Mouse (Mus musculus) neural tube, embryonic 12.5 days (tissue): ENCODE data around the gene Lars2. TPM values are rescaled to one million over a fixed set of nuclear protein-coding genes. Genes with fewer than 3 reads are reported as not detected.
"Not testable (repeated sequence)": the region's sequence is repeated elsewhere in the genome, so short reads cannot be mapped to it uniquely, and the experiment has no call there.

ENCODE experiments used
- ATAC-seq: fragments of 200-750 bp; cut with Nextera tagmentation; 2 replicates; pipeline ENCODE4 v1.8.0; 2017; ENCODE audit warnings: low read depth, mild to moderate bottlenecking, moderate TSS enrichment, moderate library complexity; ENCODE audit not compliant: low FRiP score
- H3K27ac ChIP-seq: fragments of 300-500 bp; sonication (generic); 2 replicates; pipeline ENCODE4 v1.5.1; 2016
- H3K27me3 ChIP-seq: fragments of 300-500 bp; sonication (generic); replicated peaks from 2 replicates; pipeline ENCODE4 v1.6.1; 2016; ENCODE audit warnings: mild to moderate bottlenecking
- H3K36me3 ChIP-seq: fragments of 300-500 bp; sonication (generic); 2 replicates; pipeline ENCODE4 v1.6.1; 2016; ENCODE audit warnings: mild to moderate bottlenecking
- H3K4me1 ChIP-seq: fragments of 300-500 bp; sonication (generic); 2 replicates; pipeline ENCODE4 v1.6.1; 2016
- H3K4me2 ChIP-seq: fragments of 300-500 bp; sonication (generic); replicated peaks from 2 replicates; pipeline ENCODE4 v1.6.1; 2016; ENCODE audit warnings: mild to moderate bottlenecking
- H3K4me3 ChIP-seq: fragments of 300-500 bp; sonication (generic); 2 replicates; pipeline ENCODE4 v1.5.1; 2016
- H3K9ac ChIP-seq: fragments of 300-500 bp; sonication (generic); 2 replicates; pipeline ENCODE4 v1.6.1; 2016; ENCODE audit warnings: mild to moderate bottlenecking
- H3K9me3 ChIP-seq: fragments of 300-500 bp; sonication (generic); 2 replicates; pipeline ENCODE4 v1.6.1; 2016; ENCODE audit warnings: mild to moderate bottlenecking
- WGBS: fragments of 180-500 bp; shearing (Covaris S2); methylation state at CpG from one replicate; pipeline ENCODE4 v1.1.7; 2016; 5-methylcytosine and 5-hydroxymethylcytosine counted together
- polyA plus RNA-seq: library from polyadenylated mRNA; unstranded; fragments of >200 nt; fragmentation: Nextera tagmentation; extraction: Ambion mirVana; gene quantifications from 2 replicates; pipeline ENCODE4 v1.2.1, GENCODE M21; 2016

The Lars2 gene
- polyA plus RNA-seq, 1 experiment from 2014 or later = 972 TPM

GRCm38 (mm10) chr9:123365353-123365752, 1.4 kb upstream of the Lars2 start:
- H3K9me3 ChIP-seq = no peaks in the 10 kb centered on the region
- no peak overlapping the region for H3K27ac ChIP-seq
- H3K4me2 ChIP-seq = no peak overlapping the region
- no peak for ATAC-seq
- 69% methylated on average over 1 of the region's 1 CpGs for WGBS
- no peaks in the 10 kb centered on the region for H3K36me3 ChIP-seq
- no peaks in the 10 kb centered on the region for H3K27me3 ChIP-seq
- H3K9ac ChIP-seq = no peak overlapping the region
- peaks cover 9% of the 10 kb centered on the region for H3K4me1 ChIP-seq
- H3K4me3 ChIP-seq = no peak overlapping the region

- no peaks in the 10 kb centered on the region for H3K27me3 ChIP-seq
- H3K9ac ChIP-seq = peak overlapping the region; percentile 30; the same call in 1 of the 2 replicates
- H3K4me3 ChIP-seq = peak overlapping the region; percentile 82
- ATAC-seq = peak; percentile 78
- 18% methylated on average over 9 of the region's 9 CpGs for WGBS
- H3K9me3 ChIP-seq = no peaks in the 10 kb centered on the region
- peak overlapping the region; percentile 82 for H3K4me2 ChIP-seq
- peak overlapping the region; percentile 2; the same call in 1 of the 2 replicates for H3K27ac ChIP-seq
- no peaks in the 10 kb centered on the region for H3K36me3 ChIP-seq
- peaks cover 9% of the 10 kb centered on the region for H3K4me1 ChIP-seq
Observed at GRCm38 (mm10) chr9:123365942-123366707, 602 bp upstream of the Lars2 start.

DNA sequence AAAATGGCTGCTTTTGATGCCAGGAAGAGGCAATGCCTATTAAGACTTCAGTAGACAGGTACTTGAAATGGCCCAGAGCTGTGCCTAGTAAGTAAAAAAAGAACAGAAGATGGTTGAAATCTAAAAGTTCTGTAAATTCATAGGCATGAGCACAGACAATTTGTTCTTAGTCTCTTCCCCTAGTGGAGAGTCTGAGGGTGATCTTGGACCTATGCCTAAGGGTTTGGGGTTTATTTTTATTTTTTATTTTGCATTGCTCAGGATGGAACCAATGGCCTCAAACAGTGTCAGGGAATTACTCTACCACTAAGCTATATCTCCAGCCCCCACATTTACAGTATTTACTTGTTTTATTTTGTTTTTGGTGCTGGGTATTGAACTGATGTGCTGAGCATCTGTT, 909 bp downstream of the Lars2 start:
- Histone ChIP-seq H3K9me3 (no peaks in the 10 kb centered on the region), H3K27me3 (no peaks in the 10 kb centered on the region), H3K27ac (no peak overlapping the region), H3K4me1 (peaks cover 9% of the 10 kb centered on the region), H3K4me3 (peak overlapping the region; percentile 82), H3K4me2 (peak overlapping the region; percentile 82), H3K36me3 (peaks cover 8% of the 10 kb centered on the region; the same call in 1 of the 2 replicates), H3K9ac (no peak overlapping the region)
- no peak for ATAC-seq

- H3K4me1 ChIP-seq = peaks cover 23% of the 10 kb centered on the region
- no peak overlapping the region for H3K4me3 ChIP-seq
- WGBS = 80% methylated on average over 5 of the region's 5 CpGs
- no peaks in the 10 kb centered on the region for H3K27me3 ChIP-seq
- H3K9ac ChIP-seq = no peak overlapping the region
- H3K27ac ChIP-seq = no peak overlapping the region
- H3K36me3 ChIP-seq = peaks cover 14% of the 10 kb centered on the region
- H3K4me2 ChIP-seq = no peak overlapping the region
- no peaks in the 10 kb centered on the region for H3K9me3 ChIP-seq
- no peak for ATAC-seq
Observed at GRCm38 (mm10) chr9:123382399-123382798, 15.7 kb downstream of the Lars2 start.

DNA sequence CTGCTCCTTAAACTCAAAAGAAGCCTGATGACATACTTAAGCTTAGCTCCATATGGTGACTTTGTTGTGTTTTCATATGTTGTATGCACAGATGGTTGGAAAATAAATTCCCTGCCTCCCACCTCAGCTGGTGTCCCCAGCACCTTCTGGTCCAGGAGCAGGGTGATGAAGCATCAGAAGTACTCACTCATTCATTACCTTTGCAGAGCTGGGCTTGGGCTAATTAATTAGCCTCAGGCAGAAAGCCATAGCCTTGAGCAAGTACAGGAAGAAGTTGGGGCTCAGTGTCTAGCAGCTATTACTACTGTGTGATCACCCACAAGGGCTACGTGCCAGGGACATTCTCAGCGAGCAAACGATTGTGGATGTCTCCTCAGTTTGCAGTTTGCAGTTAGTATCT, 18.0 kb downstream of the Lars2 start:
- no peak for ATAC-seq
- no peaks in the 10 kb centered on the region for H3K9me3 ChIP-seq
- H3K4me1 ChIP-seq = peaks cover 23% of the 10 kb centered on the region
- no peak overlapping the region for H3K27ac ChIP-seq
- H3K9ac ChIP-seq = no peak overlapping the region
- no peaks in the 10 kb centered on the region; the same call in 1 of the 2 replicates for H3K36me3 ChIP-seq
- WGBS = 90% methylated on average over 3 of the region's 3 CpGs
- H3K4me2 ChIP-seq = no peak overlapping the region
- no peaks in the 10 kb centered on the region for H3K27me3 ChIP-seq
- no peak overlapping the region for H3K4me3 ChIP-seq

DNA sequence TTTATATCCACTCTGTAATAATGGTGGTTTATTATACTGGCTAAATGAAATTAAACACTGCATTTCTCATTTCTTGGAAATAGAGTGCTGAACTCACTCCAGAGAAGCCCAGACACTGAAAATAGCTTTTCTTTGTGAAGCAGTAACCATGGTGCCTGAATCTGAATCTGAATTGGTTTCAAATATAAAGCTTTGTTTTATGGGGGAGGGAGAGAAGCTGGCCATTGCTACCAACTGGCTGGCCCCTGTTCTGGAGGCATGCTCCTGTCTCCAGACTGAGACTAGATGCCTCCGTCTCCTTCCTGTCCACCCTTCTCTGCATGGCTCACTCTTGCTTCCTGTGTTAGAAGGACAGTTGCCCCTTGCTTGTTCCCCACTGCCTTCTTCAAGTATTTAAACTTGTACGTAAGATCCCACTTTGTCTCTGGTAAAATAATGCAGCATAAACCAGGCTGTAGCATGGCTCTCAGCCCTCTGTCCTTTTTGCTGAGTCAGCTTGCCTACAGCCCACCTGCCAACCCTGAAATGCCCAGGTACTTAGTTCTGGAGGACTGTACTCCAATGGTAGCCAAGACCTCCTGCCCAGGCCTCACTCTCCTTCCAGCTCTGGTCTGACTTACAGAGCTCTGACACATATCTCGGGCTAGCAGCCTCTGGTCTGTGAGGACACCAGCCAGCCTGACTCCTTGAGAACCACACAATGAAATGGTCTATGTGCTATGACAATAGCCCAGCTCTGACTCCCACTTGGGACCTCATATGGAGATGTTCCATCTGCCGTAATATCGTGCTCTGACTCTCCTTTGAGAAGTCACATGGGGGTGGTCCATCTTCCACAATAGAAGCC, 18.8 kb downstream of the Lars2 start:
- WGBS = 51% methylated on average over 5 of the region's 5 CpGs
- H3K4me2 ChIP-seq = no peak overlapping the region; the same call in 1 of the 2 replicates
- no peaks in the 10 kb centered on the region for H3K27me3 ChIP-seq
- H3K9me3 ChIP-seq = no peaks in the 10 kb centered on the region
- no peak overlapping the region for H3K9ac ChIP-seq
- H3K4me1 ChIP-seq = peaks cover 23% of the 10 kb centered on the region
- ATAC-seq = peak; percentile 37; the same call in 1 of the 2 replicates
- H3K4me3 ChIP-seq = no peak overlapping the region
- no peak overlapping the region for H3K27ac ChIP-seq
- no peaks in the 10 kb centered on the region; the same call in 1 of the 2 replicates for H3K36me3 ChIP-seq

DNA sequence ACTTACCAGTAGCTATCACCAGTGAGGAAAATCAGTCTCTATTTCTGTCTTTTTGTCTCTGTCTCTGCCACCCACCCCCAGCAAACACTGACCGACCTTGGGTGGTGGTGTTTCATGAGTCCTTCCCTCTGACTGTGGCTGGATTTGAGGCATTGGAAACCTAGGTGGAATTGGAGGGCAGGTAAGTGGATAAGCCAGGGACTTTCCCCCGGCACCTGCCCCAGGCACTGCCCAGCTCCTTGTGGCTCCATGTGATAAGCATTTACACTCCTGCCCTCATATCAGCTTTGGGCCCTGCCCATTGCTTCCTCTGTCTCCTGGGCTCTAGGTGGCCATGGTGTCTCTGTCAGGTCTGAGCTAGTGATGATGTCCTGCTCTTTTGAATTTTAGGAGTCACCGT, 19.6 kb downstream of the Lars2 start:
- Histone ChIP-seq H3K4me3 (no peak overlapping the region), H3K4me1 (peaks cover 23% of the 10 kb centered on the region), H3K27ac (no peak overlapping the region), H3K9ac (no peak overlapping the region), H3K4me2 (no peak overlapping the region), H3K9me3 (no peaks in the 10 kb centered on the region), H3K27me3 (no peaks in the 10 kb centered on the region), H3K36me3 (no peaks in the 10 kb centered on the region; the same call in 1 of the 2 replicates)
- ATAC-seq = no peak
- WGBS = 90% methylated on average over 3 of the region's 3 CpGs

DNA sequence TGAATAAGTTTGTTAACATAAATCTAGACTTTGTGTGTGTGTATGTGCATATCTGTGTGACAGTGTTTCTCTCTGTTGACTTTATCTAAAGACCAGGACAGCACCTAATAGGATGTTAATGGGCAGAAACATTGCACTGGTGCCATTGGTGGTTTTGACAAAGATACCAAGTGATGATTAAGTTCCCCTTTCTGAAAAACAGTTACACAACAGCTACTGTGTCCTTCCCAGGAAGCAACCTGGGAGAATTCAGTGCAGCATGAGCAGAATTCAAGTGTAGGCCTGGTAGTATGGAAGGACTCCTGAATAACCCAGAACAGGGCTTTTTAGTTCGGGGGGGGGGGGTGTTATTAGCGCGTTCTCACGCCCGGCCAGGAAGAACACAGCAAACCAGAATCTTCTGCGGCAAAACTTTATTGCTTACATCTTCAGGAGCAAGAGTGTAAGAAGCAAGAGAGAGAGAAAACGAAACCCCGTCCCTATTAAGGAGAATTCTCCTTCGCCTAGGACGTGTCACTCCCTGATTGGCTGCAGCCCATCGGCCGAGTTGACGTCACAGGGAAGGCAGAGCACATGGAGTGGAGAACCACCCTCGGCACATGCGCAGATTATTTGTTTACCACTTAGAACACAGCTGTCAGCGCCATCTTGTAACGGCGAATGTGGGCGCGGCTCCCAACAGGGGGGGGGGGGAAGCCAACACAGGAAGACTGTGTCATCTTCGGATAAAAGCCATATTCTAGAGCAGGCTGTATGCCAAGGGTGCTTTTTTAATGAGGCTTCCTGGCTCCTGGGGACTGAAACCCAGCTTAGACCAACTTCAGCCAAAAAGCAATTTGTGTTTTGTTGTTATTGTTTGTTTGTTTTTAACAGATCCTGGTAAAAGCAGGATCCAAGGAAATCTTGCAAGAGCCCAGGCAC, 21.6 kb downstream of the Lars2 start:
- not testable (repeated sequence) for H3K27me3 ChIP-seq, ATAC-seq

DNA sequence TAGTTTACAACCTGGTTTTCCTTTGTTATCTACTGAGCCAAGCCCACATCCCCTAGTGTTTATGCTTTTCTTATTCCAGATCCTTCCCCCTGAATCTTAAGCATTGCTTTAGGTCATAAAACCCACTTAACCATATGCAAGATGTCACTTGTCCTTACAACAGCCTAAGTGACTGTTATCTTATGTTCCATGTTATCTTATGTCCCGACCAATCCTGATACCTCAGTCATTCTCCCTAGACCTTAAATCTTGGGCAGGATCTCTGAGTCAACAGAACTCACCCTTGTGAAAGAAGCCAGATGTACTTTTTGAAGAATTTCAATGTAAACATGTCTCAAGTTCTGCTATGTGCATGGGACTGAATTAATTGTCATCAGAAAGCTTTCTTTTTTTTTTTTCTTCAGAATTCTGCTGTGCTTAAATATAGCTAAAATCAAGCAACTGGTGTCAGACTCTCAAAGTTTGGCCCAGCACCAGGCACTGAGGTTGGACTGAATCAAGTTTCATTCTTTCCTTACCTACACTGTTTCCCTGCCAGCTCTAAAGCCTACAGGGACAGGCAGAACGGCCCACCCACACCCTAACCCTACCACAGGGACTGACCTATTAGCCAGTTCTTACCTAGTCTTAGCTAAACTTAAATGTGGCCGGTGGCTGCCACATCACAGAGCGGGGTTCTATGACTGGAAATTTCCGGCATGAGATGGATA, 24.6 kb downstream of the Lars2 start:
- no peak overlapping the region for H3K9ac ChIP-seq
- H3K27ac ChIP-seq = no peak overlapping the region
- ATAC-seq = no peak
- no peaks in the 10 kb centered on the region for H3K9me3 ChIP-seq
- H3K4me2 ChIP-seq = no peak overlapping the region
- peaks cover 2% of the 10 kb centered on the region; the same call in 1 of the 2 replicates for H3K4me1 ChIP-seq
- H3K27me3 ChIP-seq = no peaks in the 10 kb centered on the region
- peaks cover 4% of the 10 kb centered on the region; the same call in 1 of the 2 replicates for H3K36me3 ChIP-seq
- WGBS = 83% methylated on average over 5 of the region's 5 CpGs
- no peak overlapping the region for H3K4me3 ChIP-seq

More for the DNA sequence above, 21.6 kb downstream of the Lars2 start:
- H3K36me3 ChIP-seq, H3K4me2 ChIP-seq, H3K9me3 ChIP-seq, H3K27ac ChIP-seq, H3K4me3 ChIP-seq, H3K9ac ChIP-seq: not testable (repeated sequence)
- H3K4me1 ChIP-seq = peaks cover 23% of the 10 kb centered on the region
- 98% methylated on average over 13 of the region's 21 CpGs for WGBS

DNA sequence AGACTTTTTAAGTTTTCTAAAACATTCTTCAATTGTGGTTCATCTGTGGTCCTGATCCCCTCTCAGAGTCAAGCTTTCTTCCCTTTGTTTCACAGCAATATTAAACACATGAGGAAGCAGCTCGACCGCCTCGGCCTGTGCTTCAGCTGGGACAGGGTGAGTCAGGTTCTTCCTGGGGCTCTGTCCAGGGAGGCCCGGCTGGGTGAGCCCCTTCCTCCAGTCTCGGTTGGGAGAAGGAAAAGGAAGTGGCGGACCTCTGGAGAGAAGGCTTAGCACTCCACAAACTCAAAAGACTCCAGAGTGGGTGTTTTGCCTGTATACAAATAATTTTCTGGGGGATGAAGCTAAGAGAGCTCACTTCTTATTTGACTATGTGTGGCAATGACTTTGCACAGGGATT, 28.1 kb downstream of the Lars2 start:
- Histone ChIP-seq H3K27me3 (no peaks in the 10 kb centered on the region), H3K4me3 (no peak overlapping the region), H3K9ac (no peak overlapping the region), H3K27ac (no peak overlapping the region), H3K9me3 (no peaks in the 10 kb centered on the region), H3K36me3 (peaks cover 5% of the 10 kb centered on the region; the same call in 1 of the 2 replicates), H3K4me1 (no peaks in the 10 kb centered on the region), H3K4me2 (no peak overlapping the region)
- 75% methylated on average over 6 of the region's 6 CpGs for WGBS
- ATAC-seq = no peak

DNA sequence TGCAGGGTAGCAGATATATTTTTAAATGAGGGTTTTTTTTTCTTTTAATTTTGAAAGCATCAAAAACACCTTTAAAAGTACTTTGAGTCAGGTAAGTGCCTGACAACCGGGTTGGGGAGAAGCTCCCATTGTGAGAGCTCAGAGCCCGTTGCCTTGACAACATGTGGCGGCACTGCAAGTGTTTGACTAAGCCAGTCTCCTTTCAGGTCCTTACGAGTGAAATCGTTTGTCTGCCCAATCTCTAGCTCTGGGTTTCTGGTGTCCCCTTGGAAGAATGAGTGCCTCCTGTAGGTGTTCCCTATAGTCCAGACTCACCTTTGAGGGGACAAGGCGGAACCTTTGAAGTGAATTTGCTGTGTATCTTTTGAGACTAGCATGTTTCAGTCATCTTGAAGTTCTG, 31.0 kb downstream of the Lars2 start:
- no peak overlapping the region for H3K4me2 ChIP-seq
- H3K9ac ChIP-seq = no peak overlapping the region
- H3K4me1 ChIP-seq = no peaks in the 10 kb centered on the region
- 37% methylated on average over 6 of the region's 6 CpGs for WGBS
- H3K27ac ChIP-seq = no peak overlapping the region
- no peak overlapping the region for H3K4me3 ChIP-seq
- H3K36me3 ChIP-seq = peaks cover 10% of the 10 kb centered on the region; the same call in 1 of the 2 replicates
- no peaks in the 10 kb centered on the region for H3K9me3 ChIP-seq
- H3K27me3 ChIP-seq = no peaks in the 10 kb centered on the region
- ATAC-seq = no peak
